In genomic region chr5:140501982-140502836, GRCm38 (mm10) we compare ENCODE assay signal across 8 mouse cellular contexts. TPM values are rescaled to one million over a fixed set of nuclear protein-coding genes. Genes with fewer than 3 reads are reported as not detected.
DNase-seq lines count a peak whose midpoint lies in the region.

No protein-coding gene starts in this region.

- peak overlapping the region; percentile 51 for H3K4me3 ChIP-seq in heart, embryonic 10.5 days
- peak overlapping the region; percentile 41 for H3K4me3 ChIP-seq in hindbrain, embryonic 10.5 days

- peak overlapping the region; percentile 82 for H3K27ac ChIP-seq in heart, embryonic 10.5 days
- H3K27ac ChIP-seq in hindbrain, embryonic 10.5 days: peak overlapping the region; percentile 79

- no peak for DNase-seq in heart, embryonic 10.5 days (ENCODE audit: low spot score)
- DNase-seq in heart, adult 8-10 months (ENCODE audit: low spot score): no peak
- peak; percentile 26 for DNase-seq in T-cell, adult 2 months (ENCODE audit: low spot score)
- DNase-seq in hindbrain, embryonic 10.5 days (ENCODE audit: low spot score): peak; percentile 59
- peak; percentile 42 for DNase-seq in lung, postnatal 25 days (ENCODE audit: low spot score)
- DNase-seq in yolk sac, embryonic 10.5 days (ENCODE audit: low spot score): peak; percentile 33
- no peak for DNase-seq in frontal cortex, postnatal 14 days (ENCODE audit: low spot score in 2 of 2)
- no peak for DNase-seq in right cerebral cortex, adult 18-20 months

- no peaks in the 10 kb centered on the region for H3K9me3 ChIP-seq in heart, embryonic 10.5 days
- H3K9me3 ChIP-seq in hindbrain, embryonic 10.5 days: no peaks in the 10 kb centered on the region

- no peaks in the 10 kb centered on the region for H3K36me3 ChIP-seq in heart, embryonic 10.5 days
- no peaks in the 10 kb centered on the region for H3K36me3 ChIP-seq in hindbrain, embryonic 10.5 days

- WGBS in heart, embryonic 10.5 days: 23% methylated on average over 14 of the region's 14 CpGs
- 17% methylated on average over 14 of the region's 14 CpGs for WGBS in hindbrain, embryonic 10.5 days

- no peaks in the 10 kb centered on the region for H3K27me3 ChIP-seq in heart, embryonic 10.5 days (ENCODE audit: insufficient read depth, poor library complexity, severe bottlenecking)
- peaks cover 11% of the 10 kb centered on the region for H3K27me3 ChIP-seq in hindbrain, embryonic 10.5 days (ENCODE audit: insufficient read depth, poor library complexity, severe bottlenecking)

- peaks cover 45% of the 10 kb centered on the region for H3K4me1 ChIP-seq in heart, embryonic 10.5 days
- H3K4me1 ChIP-seq in hindbrain, embryonic 10.5 days (replicated peaks): peaks cover 45% of the 10 kb centered on the region

RNA-seq across cellular contexts. Expression of gene Chst12, which starts 3.1 kb away (rescaled TPM):
- polyA plus RNA-seq in heart, embryonic 10.5 days (2016; fragmentation: Nextera tagmentation; extraction: Ambion mirVana): 26.7 and 26.9 TPM in 2 replicates
- 1 to 10 TPM; 3.9 to 5.2 (median 4.6) TPM for total RNA-seq in heart, adult 8-10 months (2022)
- polyA plus RNA-seq in hindbrain, embryonic 10.5 days (2016; fragmentation: Nextera tagmentation; extraction: Ambion mirVana): 15.7 and 18.8 TPM in 2 replicates

RNA-seq across cellular contexts. Expression of gene Gm4869, which starts 56.8 kb away (rescaled TPM):
- polyA plus RNA-seq in heart, embryonic 10.5 days (2016; fragmentation: Nextera tagmentation; extraction: Ambion mirVana): not detected in 2 replicates
- total RNA-seq in heart, adult 8-10 months (2022): not detected
- polyA plus RNA-seq in hindbrain, embryonic 10.5 days (2016; fragmentation: Nextera tagmentation; extraction: Ambion mirVana): not detected in 2 replicates

Comparison
In these comparisons a context has a peak if more than half of its experiments do, and no peak if none do; other contexts are left out.
1. DNase-seq: peak in T-cell, adult 2 months (single experiment), hindbrain, embryonic 10.5 days (single experiment), lung, postnatal 25 days (single experiment) and yolk sac, embryonic 10.5 days (single experiment); none in heart, embryonic 10.5 days (single experiment), heart, adult 8-10 months (single experiment), frontal cortex, postnatal 14 days (0 of 2) and right cerebral cortex, adult 18-20 months (single experiment).